Mouse (Mus musculus): Measurements from ENCODE around the gene Cd28. TPM values are rescaled to one million over a fixed set of nuclear protein-coding genes. Genes with fewer than 3 reads are reported as not detected.

Gene Cd28
- polyA plus RNA-seq, 1 experiment from 2014 or later: 0.29 TPM

DNA sequence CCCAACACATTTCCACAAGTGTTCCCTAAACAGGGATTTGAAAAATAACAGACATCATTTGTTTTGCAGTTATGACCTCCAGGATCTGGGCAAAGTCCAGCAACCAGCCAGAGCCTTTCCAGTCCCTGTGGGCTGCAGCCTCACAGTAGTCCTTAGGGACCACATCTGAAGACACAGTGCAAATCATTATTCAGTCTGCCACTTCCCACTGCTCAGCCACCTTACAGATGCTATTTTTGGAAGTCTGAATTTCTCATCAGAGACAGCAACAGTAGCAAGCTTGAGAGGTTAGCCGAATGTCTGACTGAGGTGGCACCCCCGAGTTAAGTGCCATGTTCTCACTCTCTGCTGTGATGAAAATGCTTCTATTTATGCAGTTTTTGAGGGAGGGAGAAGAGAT is 15.3 kb downstream of the Cd28 start:
- H3K4me2 ChIP-seq (replicated peaks): no peak overlapping the region
- no peaks in the 10 kb centered on the region for H3K9me3 ChIP-seq
- no peak overlapping the region for H3K27ac ChIP-seq
- no peak for ATAC-seq (ENCODE audit: low FRiP score, low read depth)
- peaks cover 22% of the 10 kb centered on the region for H3K4me1 ChIP-seq
- no peaks in the 10 kb centered on the region for H3K27me3 ChIP-seq
- no peak overlapping the region for H3K9ac ChIP-seq
- WGBS: 85% methylated on average over 2 of the region's 2 CpGs
- no peaks in the 10 kb centered on the region for H3K36me3 ChIP-seq
- H3K4me3 ChIP-seq: no peak overlapping the region

DNA sequence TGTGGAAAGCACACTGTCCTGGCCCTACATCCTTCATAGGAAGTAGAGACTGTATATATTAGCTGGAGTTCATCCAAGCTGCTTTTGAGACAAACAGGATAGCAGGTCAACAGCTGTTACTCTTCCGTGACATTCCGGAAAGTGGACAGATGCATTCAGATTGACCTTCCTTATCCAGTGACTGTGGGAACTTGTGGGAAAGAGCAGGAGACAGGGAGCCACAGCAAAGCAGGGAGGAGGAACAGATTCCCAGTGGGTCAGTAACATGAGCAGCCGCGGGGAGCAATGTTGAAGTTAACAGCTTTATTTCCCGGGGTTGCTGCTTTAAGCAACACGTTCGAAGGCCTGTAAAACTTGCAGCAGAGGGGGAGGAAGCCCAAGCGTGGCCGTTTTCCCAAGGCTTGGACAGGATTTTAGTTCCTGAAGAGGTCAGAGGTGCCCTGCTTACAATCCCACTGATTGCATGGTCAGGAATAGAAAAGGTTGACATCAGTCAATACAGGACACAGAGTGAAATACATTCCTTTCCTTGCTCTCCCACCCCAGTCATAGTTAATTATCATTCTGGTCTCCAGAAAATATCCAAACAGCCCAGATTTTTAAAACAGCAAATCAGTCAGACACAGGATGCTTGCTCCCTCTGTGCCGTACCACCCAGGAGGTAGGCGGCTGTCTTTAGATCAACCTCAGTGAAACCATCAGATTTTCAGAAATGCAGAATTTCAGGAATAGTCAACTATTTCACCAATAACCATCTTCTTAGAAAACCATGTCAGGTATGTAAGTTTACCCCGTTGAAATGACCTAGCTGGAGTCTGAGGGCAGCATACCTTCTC is 18.7 kb downstream of the Cd28 start:
- Histone ChIP-seq H3K9me3 (no peaks in the 10 kb centered on the region), H3K27ac (peak overlapping the region; percentile 55), H3K9ac (no peak overlapping the region), H3K27me3 (no peaks in the 10 kb centered on the region), H3K4me2 (replicated peaks) (peak overlapping the region; percentile 28), H3K36me3 (no peaks in the 10 kb centered on the region), H3K4me3 (no peak overlapping the region), H3K4me1 (peaks cover 22% of the 10 kb centered on the region)
- peak; percentile 91 for ATAC-seq (ENCODE audit: low FRiP score, low read depth)
- 28% methylated on average over 12 of the region's 12 CpGs for WGBS

DNA sequence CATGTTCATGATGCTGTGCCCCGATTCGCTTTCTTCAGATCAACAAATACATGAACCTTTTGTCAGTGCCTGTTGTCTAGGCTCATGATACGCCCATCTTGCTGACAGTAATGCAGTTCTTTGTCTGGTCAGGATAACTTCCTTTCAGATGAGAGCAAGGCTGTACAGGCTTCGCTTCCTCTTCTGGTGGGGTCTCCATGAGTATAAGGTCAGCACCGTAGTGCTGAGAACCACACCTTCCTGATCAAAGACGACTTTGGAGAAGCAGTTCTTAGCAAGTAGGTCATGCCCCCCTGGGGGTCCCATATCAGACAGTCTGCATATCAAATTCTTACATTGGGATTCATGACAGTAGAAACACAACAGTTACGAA is 19.3 kb downstream of the Cd28 start:
- no peak overlapping the region; the same call in 1 of the 2 replicates for H3K27ac ChIP-seq
- no peaks in the 10 kb centered on the region for H3K27me3 ChIP-seq
- no peak overlapping the region for H3K4me2 ChIP-seq (replicated peaks)
- H3K9ac ChIP-seq: no peak overlapping the region
- 71% methylated on average over 7 of the region's 7 CpGs for WGBS
- no peaks in the 10 kb centered on the region for H3K36me3 ChIP-seq
- ATAC-seq (ENCODE audit: low FRiP score, low read depth): no peak
- peaks cover 22% of the 10 kb centered on the region for H3K4me1 ChIP-seq
- H3K9me3 ChIP-seq: no peaks in the 10 kb centered on the region
- no peak overlapping the region for H3K4me3 ChIP-seq

DNA sequence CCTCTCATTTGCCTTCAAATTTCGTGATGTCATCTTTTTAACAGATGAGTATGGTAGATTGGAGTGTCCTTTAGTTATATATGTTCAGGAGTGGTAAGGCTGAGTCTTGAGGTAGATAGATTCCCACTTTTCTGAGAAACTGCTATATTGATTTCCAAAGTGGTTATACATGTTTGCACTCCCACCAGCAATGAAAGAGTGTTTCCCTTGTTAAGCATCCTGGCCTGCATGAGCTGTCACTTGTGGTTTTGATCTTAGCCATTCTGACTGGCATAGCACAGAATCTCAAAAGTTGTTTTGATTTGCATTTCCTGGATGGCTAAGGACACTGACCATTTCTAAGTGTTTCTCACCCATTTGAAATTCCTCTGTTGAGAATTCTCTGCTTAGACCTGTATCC is 27.7 kb downstream of the Cd28 start:
- H3K4me3 ChIP-seq: no peak overlapping the region
- no peak overlapping the region for H3K9ac ChIP-seq
- no peaks in the 10 kb centered on the region for H3K36me3 ChIP-seq
- H3K9me3 ChIP-seq: no peaks in the 10 kb centered on the region
- H3K4me1 ChIP-seq: peaks cover 11% of the 10 kb centered on the region
- H3K4me2 ChIP-seq (replicated peaks): no peak overlapping the region
- H3K27me3 ChIP-seq: 0 out of 2 replicates have a peak, but pooled peaks cover 3% of the 10 kb centered on the region
- 73% methylated on average over 1 of the region's 1 CpGs for WGBS
- ATAC-seq (ENCODE audit: low FRiP score, low read depth): no peak
- no peak overlapping the region for H3K27ac ChIP-seq

DNA sequence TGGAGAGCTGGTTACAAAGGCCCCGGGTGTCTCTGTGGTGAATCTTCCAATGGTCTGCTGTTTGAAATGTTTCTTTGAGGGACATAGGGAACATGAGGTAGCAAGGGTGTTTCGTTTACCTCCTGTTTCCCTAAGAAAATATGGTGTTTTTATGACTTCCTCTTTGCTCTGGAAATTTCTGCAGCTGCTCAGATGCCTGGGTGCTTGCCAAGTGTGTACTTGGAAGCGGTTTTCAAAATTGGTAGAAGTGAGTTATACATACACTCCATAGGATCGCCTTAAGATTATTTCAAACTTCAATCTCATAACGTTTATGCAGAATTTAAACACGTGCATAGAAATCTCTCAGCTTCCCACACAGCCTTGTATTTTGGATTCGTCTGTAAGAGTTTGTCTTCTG is 29.1 kb downstream of the Cd28 start:
- H3K27ac ChIP-seq: peak overlapping the region; percentile 22; the same call in 1 of the 2 replicates
- peak; percentile 36; the same call in 1 of the 2 replicates for ATAC-seq (ENCODE audit: low FRiP score, low read depth)
- H3K4me1 ChIP-seq: peaks cover 11% of the 10 kb centered on the region
- no peak overlapping the region for H3K9ac ChIP-seq
- no peak overlapping the region for H3K4me2 ChIP-seq (replicated peaks)
- no peaks in the 10 kb centered on the region for H3K9me3 ChIP-seq
- H3K4me3 ChIP-seq: no peak overlapping the region
- H3K27me3 ChIP-seq: 0 out of 2 replicates have a peak, but pooled peaks cover 3% of the 10 kb centered on the region
- 50% methylated on average over 7 of the region's 7 CpGs for WGBS
- no peaks in the 10 kb centered on the region for H3K36me3 ChIP-seq

DNA sequence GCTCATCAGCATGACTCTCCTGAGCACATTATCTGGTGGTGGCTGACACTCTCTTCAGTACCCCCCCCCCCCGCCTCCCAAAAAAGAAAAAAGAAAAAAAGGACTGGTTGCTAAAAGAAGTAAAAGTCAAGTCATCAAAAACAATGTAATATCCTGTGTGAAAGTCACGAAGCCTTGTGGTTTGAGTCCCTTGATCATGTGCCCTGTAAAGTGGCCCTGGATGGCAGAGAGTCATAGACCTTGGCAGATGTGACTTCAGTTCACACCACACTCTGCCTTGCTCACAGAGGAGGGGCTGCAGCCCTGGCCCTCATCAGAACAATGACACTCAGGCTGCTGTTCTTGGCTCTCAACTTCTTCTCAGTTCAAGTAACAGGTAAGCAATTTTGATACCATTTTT is 29.6 kb downstream of the Cd28 start:
- 0 out of 2 replicates have a peak, but pooled peaks cover 3% of the 10 kb centered on the region for H3K27me3 ChIP-seq
- no peaks in the 10 kb centered on the region for H3K9me3 ChIP-seq
- no peak overlapping the region for H3K4me2 ChIP-seq (replicated peaks)
- no peak for ATAC-seq (ENCODE audit: low FRiP score, low read depth)
- peaks cover 11% of the 10 kb centered on the region for H3K4me1 ChIP-seq
- H3K4me3 ChIP-seq: no peak overlapping the region
- H3K36me3 ChIP-seq: no peaks in the 10 kb centered on the region
- 44% methylated on average over 2 of the region's 2 CpGs for WGBS
- no peak overlapping the region for H3K9ac ChIP-seq
- no peak overlapping the region for H3K27ac ChIP-seq

DNA sequence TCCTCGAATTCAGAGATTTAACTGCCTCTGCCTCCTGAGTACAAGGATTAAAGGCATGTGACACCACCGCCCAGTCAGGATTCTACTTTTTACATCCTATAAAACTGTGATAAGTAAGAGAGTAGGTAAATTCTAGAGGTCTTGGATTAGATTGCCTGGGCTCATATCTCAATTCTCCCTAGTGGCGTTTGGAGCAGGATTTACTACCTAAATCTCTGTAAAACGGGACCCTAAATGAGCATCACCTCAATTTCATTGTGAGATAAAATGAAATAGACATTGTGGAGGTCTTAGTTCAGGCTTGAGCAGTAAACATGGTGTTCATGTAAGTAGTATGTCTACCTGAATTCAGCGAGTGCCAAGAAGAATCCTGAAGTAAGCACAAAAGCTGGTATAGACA is 30.3 kb downstream of the Cd28 start:
- no peak for ATAC-seq (ENCODE audit: low FRiP score, low read depth)
- Histone ChIP-seq H3K27ac (no peak overlapping the region), H3K9ac (no peak overlapping the region), H3K36me3 (no peaks in the 10 kb centered on the region), H3K27me3 (0 out of 2 replicates have a peak, but pooled peaks cover 3% of the 10 kb centered on the region), H3K4me1 (peaks cover 11% of the 10 kb centered on the region), H3K9me3 (no peaks in the 10 kb centered on the region), H3K4me3 (no peak overlapping the region), H3K4me2 (replicated peaks) (no peak overlapping the region)
- WGBS: 85% methylated on average over 5 of the region's 5 CpGs

DNA sequence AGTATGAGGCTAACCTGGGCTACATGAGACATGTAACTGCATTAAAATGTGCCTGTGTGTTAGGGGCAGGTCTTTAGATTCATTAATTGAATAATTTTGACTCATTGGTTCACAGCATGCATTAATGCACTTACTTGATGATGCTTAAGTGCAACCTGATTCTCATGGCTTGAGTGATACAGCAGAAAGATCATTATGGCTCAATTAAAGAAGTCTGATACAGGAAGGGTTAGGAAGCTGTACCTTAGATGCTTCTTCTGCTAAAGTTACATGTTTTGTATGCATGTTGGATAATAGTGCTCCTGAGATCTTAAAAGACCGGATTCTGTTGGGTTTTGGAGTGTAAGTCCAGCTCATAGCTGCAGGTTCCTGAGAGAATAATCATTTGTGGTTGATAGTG is 31.7 kb downstream of the Cd28 start:
- no peak for ATAC-seq (ENCODE audit: low FRiP score, low read depth)
- Histone ChIP-seq H3K36me3 (no peaks in the 10 kb centered on the region), H3K9ac (no peak overlapping the region)

DNA sequence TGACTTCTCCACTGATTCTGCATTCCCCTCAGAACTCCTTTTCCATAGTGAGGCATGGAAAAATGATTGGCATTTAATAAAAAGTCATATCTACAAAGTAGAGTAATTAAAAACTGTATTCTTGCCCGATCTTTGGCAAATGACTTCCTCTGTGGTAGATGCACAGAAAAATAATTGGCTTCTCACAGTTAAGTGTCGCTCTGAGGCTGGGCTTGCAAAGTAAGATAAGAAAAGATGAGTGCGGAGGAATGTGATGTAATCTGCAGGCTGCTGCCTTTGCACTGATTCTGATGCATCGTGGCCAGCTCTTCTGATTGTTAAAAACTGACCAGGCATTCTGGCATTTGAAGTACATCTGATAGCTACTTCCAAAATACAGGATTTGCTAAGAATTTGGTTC is 32.3 kb downstream of the Cd28 start:
- WGBS: 85% methylated on average over 4 of the region's 4 CpGs
- Histone ChIP-seq H3K27me3 (0 out of 2 replicates have a peak, but pooled peaks cover 3% of the 10 kb centered on the region), H3K4me3 (no peak overlapping the region), H3K9me3 (no peaks in the 10 kb centered on the region), H3K36me3 (no peaks in the 10 kb centered on the region), H3K9ac (no peak overlapping the region), H3K4me1 (peaks cover 11% of the 10 kb centered on the region), H3K27ac (no peak overlapping the region), H3K4me2 (replicated peaks) (no peak overlapping the region)
- ATAC-seq (ENCODE audit: low FRiP score, low read depth): no peak

More for the DNA sequence above, 31.7 kb downstream of the Cd28 start:
- no peak overlapping the region for H3K4me2 ChIP-seq (replicated peaks)
- no peak overlapping the region for H3K27ac ChIP-seq
- no peaks in the 10 kb centered on the region for H3K9me3 ChIP-seq
- 0 out of 2 replicates have a peak, but pooled peaks cover 3% of the 10 kb centered on the region for H3K27me3 ChIP-seq
- peaks cover 11% of the 10 kb centered on the region for H3K4me1 ChIP-seq
- H3K4me3 ChIP-seq: no peak overlapping the region
- 93% methylated on average over 1 of the region's 1 CpGs for WGBS

DNA sequence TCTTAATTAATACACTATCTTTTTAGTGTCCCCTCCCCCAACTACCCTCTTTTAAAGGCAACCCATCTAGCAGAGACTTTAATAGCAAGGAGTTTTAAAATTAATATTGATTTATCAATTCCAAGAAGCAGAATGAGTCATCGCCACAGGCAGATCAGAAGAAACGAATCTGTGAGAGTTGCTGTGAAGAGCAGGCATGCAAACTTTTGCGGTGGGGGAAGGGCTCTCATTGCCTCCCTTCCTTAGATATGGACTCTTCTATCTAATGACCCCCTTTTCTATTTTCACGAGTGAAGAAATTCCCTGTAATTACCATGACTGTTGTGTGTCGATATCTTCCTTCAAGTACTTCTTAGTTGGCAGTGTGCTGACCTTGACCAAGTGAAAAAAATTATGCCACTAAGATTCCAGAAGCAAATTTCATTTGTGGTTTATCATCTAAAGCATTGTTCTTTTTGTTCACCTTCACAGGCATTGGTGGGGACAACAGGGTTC is 32.8 kb downstream of the Cd28 start:
- H3K27me3 ChIP-seq: 0 out of 2 replicates have a peak, but pooled peaks cover 3% of the 10 kb centered on the region
- 84% methylated on average over 5 of the region's 5 CpGs for WGBS
- no peak overlapping the region for H3K4me2 ChIP-seq (replicated peaks)
- no peaks in the 10 kb centered on the region for H3K36me3 ChIP-seq
- H3K9ac ChIP-seq: no peak overlapping the region
- ATAC-seq (ENCODE audit: low FRiP score, low read depth): no peak
- H3K9me3 ChIP-seq: no peaks in the 10 kb centered on the region
- no peak overlapping the region for H3K4me3 ChIP-seq
- peaks cover 11% of the 10 kb centered on the region for H3K4me1 ChIP-seq
- H3K27ac ChIP-seq: no peak overlapping the region

DNA sequence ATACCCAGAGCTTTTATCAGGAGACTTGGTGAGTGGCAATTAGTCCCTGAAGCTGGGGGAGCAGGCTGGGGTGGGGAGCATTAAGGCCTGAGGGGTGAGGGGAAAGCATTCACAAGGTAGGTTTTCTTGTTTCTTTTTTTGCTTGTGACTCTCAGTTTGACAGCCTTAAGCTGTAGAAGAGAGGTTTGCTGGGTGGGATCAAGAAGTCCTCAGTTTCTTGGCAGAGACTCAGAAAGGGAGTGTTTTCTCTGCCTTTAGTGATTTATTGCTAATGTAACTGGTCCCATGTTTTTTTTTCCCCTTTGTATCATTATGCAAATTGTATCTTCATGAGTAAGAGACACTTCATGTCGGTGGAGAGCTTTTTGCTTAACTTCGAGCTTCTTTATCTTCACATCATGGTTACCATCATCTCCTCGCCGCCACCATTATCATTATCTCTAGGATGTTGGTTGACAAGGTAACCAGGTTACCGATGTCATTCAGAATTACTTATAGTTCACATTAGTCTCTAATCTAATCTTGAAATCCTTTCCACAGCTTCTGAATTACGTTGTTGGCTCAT is 33.7 kb downstream of the Cd28 start:
- no peak for ATAC-seq (ENCODE audit: low FRiP score, low read depth)
- H3K27ac ChIP-seq: no peak overlapping the region
- H3K9me3 ChIP-seq: no peaks in the 10 kb centered on the region
- H3K27me3 ChIP-seq: 0 out of 2 replicates have a peak, but pooled peaks cover 3% of the 10 kb centered on the region
- H3K9ac ChIP-seq: no peak overlapping the region
- 89% methylated on average over 6 of the region's 6 CpGs for WGBS
- H3K4me2 ChIP-seq (replicated peaks): no peak overlapping the region
- H3K4me3 ChIP-seq: no peak overlapping the region
- no peaks in the 10 kb centered on the region for H3K36me3 ChIP-seq
- peaks cover 11% of the 10 kb centered on the region for H3K4me1 ChIP-seq

DNA sequence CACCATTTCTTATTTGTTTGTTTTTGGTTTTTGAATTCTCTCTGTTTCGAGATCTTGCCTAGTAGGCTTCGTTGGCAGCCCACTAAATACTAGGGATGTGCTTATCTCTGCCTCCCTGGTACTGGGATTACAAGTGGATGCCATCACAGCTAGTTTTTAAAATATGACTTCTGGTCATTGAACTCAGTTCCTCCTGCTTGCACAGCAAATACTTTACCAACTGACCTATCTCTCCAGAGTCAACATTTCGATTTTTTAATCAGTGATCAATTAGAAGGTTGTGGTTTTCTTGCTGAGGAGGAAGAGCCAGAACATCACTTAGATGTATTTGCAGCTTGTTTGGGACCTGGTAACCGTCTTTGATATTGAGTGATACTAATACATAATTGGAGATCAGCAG is 34.4 kb downstream of the Cd28 start:
- 92% methylated on average over 4 of the region's 4 CpGs for WGBS
- Histone ChIP-seq H3K4me3 (no peak overlapping the region), H3K27ac (no peak overlapping the region), H3K27me3 (0 out of 2 replicates have a peak, but pooled peaks cover 3% of the 10 kb centered on the region), H3K36me3 (no peaks in the 10 kb centered on the region), H3K4me2 (replicated peaks) (no peak overlapping the region), H3K9ac (no peak overlapping the region), H3K4me1 (peaks cover 4% of the 10 kb centered on the region), H3K9me3 (no peaks in the 10 kb centered on the region)
- ATAC-seq (ENCODE audit: low FRiP score, low read depth): no peak
